Mouse (Mus musculus): ENCODE results near the gene Efhd2. TPM values are rescaled to one million over a fixed set of nuclear protein-coding genes. Genes with fewer than 3 reads are reported as not detected.

Efhd2 gene
- total RNA-seq, 2 experiments from 2014 or later, result 18.8 to 21.8 TPM

- ATAC-seq (replicated peaks; ENCODE audit: low FRiP score, poor library complexity, severe bottlenecking), result no peak
Observed at GRCm38 (mm10) chr4:141881950-141882349, 7.2 kb upstream of the Efhd2 start.

- ATAC-seq (replicated peaks; ENCODE audit: low FRiP score, poor library complexity, severe bottlenecking), result no peak
Observed at GRCm38 (mm10) chr4:141881289-141881914, 6.7 kb upstream of the Efhd2 start.

DNA sequence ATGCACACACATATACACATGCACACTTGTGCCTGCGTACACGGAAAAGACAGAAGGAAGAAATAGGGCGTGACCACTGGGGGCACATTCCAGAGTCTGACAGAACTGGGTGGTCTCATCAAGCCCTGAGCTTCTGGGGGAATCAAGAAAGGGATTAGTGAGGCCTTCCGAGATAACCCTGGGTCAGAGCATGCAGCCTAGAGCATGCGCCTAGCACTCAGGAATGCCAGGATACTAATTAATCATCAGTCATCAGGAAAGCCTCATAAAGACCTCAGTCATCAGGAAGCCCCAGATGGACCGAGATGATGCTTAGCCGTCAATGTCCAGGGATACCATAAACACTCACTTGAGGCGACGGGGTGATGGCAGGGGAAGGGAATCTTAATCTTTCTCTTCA is 5.2 kb upstream of the Efhd2 start:
- no peak for ATAC-seq (replicated peaks; ENCODE audit: low FRiP score, poor library complexity, severe bottlenecking)

GRCm38 (mm10) chr4:141879074-141879473 is 4.4 kb upstream of the Efhd2 start:
- no peak for ATAC-seq (replicated peaks; ENCODE audit: low FRiP score, poor library complexity, severe bottlenecking)

GRCm38 (mm10) chr4:141878621-141879020 is 3.9 kb upstream of the Efhd2 start:
- no peak for ATAC-seq (replicated peaks; ENCODE audit: low FRiP score, poor library complexity, severe bottlenecking)

DNA sequence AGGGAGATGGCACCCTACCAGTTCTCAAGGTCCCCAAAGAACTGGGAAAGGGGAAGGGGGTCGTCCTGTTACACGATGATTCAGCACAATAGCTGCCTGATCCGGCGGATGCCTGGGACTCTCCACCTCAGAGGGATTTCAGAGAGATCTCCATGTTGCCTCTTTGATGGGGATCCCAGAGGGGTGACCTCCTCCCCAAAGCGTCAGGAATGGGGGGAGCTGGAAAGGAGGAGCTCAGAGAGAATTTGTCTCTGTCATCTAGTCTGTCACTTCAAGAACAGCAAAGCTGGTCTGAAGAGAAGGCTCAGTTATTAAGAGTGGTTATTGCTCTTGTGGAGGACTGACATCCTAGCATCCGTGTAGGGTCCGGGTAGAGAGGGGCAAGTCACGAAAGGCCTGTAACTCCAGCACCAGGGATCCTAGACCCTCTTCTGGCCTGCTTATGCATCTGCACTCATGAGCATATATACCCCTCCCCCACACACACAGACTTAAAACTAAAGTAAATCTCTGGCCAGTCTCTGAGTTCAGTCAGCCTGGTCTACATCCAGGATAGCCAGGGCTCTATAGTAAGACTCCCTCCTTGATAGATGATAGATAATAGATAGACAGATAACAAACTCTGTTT is 875 bp upstream of the Efhd2 start:
- ATAC-seq (replicated peaks; ENCODE audit: low FRiP score, poor library complexity, severe bottlenecking), result no peak

DNA sequence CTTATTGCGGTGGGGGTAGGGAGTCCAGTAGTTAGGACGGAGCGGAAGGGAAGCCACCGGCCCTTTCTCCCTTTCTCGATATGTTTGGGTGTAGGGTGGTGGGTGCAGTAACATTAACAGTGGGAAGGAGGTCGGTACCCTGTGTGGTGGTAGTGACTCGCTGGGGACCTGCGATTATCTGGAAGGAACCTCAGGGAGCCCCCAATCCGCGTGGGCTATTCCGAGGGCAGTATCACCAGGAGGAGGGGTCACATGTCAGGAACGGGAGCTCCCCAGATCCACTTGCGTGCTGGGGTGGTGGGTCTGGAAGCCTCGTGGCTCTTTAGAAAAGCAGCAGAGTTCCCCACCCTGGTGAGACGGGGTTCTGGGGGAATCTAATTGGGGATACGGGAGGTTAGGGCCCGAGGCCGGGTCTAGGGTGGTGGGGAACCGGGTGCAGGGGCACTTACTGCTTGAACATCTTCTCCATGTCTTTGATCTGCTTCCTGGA is 564 bp downstream of the Efhd2 start:
- no peak for ATAC-seq (replicated peaks; ENCODE audit: low FRiP score, poor library complexity, severe bottlenecking)

- no peak for ATAC-seq (replicated peaks; ENCODE audit: low FRiP score, poor library complexity, severe bottlenecking)
Observed at GRCm38 (mm10) chr4:141872977-141873376, 1.7 kb downstream of the Efhd2 start.

DNA sequence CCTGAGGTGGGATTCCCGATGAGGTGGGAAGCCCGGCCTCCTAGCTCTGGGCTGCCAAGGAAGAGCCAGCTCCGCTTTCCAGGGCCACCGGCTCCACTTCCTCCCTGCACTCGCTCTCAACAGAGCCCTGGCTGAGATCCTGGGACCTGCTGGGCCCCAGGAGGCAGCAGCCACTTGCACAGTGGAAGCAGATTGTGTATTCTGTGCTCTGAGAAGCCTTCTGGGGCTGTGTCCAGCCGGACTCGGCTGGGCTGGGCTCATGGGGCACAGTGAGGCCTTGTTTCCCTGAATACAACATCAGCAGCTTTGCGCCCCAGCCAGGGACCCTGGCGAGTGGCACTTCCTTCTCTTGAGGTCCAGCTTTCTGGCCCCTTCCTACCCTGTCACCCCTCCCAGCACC is 2.8 kb downstream of the Efhd2 start:
- no peak for ATAC-seq (replicated peaks; ENCODE audit: low FRiP score, poor library complexity, severe bottlenecking)

GRCm38 (mm10) chr4:141871333-141871725 is 3.4 kb downstream of the Efhd2 start:
- no peak for ATAC-seq (replicated peaks; ENCODE audit: low FRiP score, poor library complexity, severe bottlenecking)

DNA sequence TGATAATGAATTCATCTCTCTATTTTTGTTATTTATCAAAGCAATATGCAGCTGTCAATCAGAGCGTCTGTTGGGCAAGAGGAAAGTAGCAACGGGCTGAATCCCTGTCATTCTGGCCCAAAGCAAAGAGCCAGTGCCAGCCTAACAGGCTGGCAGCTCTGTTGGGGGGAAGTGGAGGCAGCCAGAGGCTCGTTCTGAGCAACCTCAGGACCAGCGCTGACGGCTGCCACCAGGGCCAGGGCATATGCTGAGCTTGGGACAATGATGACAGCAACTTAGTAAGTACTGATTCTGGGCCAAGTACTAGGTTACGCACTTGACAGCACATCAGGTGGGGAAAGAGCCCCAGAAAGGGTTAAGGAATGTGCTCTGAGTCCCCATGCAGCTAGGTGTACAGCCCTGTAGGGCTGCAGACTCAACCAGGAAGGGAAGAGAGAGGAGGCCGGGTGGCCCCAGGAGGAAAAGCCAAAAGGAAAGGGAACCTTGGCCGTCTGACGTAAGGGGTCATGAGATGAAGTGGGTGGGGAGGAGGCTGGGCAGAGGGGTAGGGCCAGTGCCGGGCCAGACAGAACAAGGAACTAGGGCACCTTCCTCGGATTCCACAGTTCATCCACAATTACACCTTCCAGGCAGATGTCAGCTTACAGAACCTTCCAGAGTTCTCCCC is 3.9 kb downstream of the Efhd2 start:
- ATAC-seq (replicated peaks; ENCODE audit: low FRiP score, poor library complexity, severe bottlenecking), result no peak

GRCm38 (mm10) chr4:141869436-141870215 is 5.1 kb downstream of the Efhd2 start:
- no peak for ATAC-seq (replicated peaks; ENCODE audit: low FRiP score, poor library complexity, severe bottlenecking)

GRCm38 (mm10) chr4:141868051-141868450 is 6.7 kb downstream of the Efhd2 start:
- ATAC-seq (replicated peaks; ENCODE audit: low FRiP score, poor library complexity, severe bottlenecking), result no peak

DNA sequence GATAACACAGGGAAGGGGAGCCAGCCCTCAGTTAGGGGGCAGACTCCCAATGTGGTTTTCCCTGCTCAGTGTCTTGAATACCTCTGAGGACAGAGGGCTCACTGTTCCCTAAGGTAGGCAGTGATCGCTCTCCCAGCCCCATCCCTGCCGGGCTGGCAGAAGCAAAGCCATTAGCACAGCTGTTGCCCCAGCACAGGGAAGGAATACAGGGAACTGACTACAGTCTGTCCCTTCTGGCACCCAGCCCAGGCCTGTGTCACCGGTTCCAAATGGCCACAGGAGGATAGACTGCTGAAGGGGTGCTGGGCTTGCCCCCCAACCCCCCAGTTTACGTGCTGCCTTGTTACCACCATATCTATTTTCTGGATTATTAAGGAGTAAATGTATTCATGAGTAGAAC is 7.2 kb downstream of the Efhd2 start:
- ATAC-seq (replicated peaks; ENCODE audit: low FRiP score, poor library complexity, severe bottlenecking), result no peak

DNA sequence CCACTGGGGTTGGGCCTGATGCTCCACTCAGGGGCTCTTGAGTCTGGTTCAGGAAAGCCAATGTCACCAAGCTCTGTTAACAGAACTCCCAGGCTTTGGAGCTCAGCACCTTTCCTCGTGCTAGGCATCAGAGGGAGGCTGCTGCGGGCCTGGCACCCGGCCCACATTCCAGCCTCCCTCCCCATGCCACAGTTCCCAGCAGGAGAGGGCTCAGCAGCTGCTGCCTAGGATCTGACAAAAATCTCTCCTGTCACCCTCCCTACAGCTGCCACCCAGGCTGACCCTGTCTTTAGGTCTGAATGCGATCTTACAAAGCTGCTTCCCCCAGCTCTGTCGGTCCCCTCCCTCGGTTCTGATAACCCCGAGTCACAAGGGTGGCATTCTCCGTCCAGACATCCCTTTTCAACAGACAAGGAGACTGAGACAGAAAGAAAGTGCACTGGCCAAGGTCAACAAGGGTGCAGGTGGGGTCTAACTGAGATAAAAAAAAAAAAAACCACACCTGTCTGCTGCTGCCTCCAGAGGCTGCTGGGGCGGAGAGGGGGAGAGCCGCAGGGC is 7.7 kb downstream of the Efhd2 start:
- no peak for ATAC-seq (replicated peaks; ENCODE audit: low FRiP score, poor library complexity, severe bottlenecking)

GRCm38 (mm10) chr4:141865600-141865999 is 9.1 kb downstream of the Efhd2 start:
- ATAC-seq (replicated peaks; ENCODE audit: low FRiP score, poor library complexity, severe bottlenecking), result no peak

- no peak for ATAC-seq (replicated peaks; ENCODE audit: low FRiP score, poor library complexity, severe bottlenecking)
Observed at GRCm38 (mm10) chr4:141865006-141865405, 9.7 kb downstream of the Efhd2 start.

GRCm38 (mm10) chr4:141864506-141864905 is 10.2 kb downstream of the Efhd2 start:
- ATAC-seq (replicated peaks; ENCODE audit: low FRiP score, poor library complexity, severe bottlenecking), result no peak

DNA sequence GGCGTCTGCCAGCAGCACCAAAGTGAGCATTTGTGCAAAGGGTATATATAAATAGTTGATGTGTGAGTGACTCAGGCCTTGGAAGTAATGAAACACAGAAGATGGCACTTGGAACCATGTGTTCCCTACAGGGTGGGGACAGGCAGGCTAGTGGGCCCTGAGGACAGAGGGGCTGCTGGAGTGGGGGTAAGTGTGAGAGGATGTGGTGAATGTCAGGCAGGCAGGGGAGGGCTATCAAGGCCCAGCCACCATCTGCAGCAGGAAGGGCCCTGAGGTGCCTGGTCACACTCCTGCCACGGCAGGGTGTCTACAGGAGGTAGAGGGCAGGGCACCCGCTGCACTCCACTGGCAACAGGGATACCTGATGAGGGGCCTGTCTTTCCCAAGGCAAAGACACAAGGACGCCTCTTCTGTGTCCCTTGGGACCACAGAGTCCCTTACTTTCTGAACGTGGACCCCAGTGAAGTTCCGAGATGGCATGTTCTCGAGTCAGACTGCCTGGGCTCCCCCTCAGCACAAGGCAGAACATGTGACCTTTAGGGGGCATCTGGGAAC is 10.9 kb downstream of the Efhd2 start:
- ATAC-seq (replicated peaks; ENCODE audit: low FRiP score, poor library complexity, severe bottlenecking), result no peak

DNA sequence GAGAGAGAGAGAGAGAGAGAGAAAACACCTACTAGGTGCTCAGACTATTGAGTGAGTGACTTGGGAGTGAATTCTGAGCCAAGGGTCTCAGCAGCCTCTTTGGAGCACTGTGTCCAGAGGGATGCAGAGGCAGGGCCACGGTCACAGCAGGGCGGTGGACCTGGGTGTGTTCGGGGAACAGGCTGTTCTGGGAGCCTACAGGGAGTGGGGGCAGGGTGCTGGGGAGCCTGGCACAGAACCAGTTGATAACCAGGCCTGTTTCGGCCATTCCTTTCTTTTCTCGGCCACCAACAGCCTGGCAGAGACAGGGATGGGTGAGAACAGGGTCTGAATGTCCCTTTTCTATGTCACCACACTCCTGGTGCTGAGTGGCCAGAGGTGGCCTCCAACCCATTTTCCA is 11.9 kb downstream of the Efhd2 start:
- no peak for ATAC-seq (replicated peaks; ENCODE audit: low FRiP score, poor library complexity, severe bottlenecking)

Measured in erythroid progenitor cell, adult 5-6 weeks (primary cell).